Mouse (Mus musculus): ENCODE data around the gene Ndst4. TPM values are rescaled to one million over a fixed set of nuclear protein-coding genes. Genes with fewer than 3 reads are reported as not detected.

Ndst4 gene
- polyA plus RNA-seq, 1 experiment from 2014 or later, result 8.1 TPM

GRCm38 (mm10) chr3:125655009-125655635, 251.2 kb downstream of the Ndst4 start:
- H3K36me3 ChIP-seq (ENCODE audit: control insufficient read depth, insufficient read depth, low read length), result no peaks in the 10 kb centered on the region
- H3K4me3 ChIP-seq (ENCODE audit: low read depth, low read length), result no peak overlapping the region
- H3K9ac ChIP-seq (ENCODE audit: low read depth, low read length), result no peak overlapping the region
- no peaks in the 10 kb centered on the region for H3K4me1 ChIP-seq (ENCODE audit: control insufficient read depth, insufficient read depth, low read length)
- ATAC-seq, result no peak
- no peak overlapping the region for H3K27ac ChIP-seq (ENCODE audit: low read length)
- no peak overlapping the region for H3K4me2 ChIP-seq (ENCODE audit: low read length)
- no peaks in the 10 kb centered on the region for H3K9me3 ChIP-seq (replicated peaks; ENCODE audit: control insufficient read depth, low read length, poor library complexity, severe bottlenecking)
- H3K27me3 ChIP-seq (ENCODE audit: control insufficient read depth, insufficient read depth, low read depth, low read length), result no peaks in the 10 kb centered on the region
- WGBS, result 31% methylated on average over 3 of the region's 3 CpGs

- no peaks in the 10 kb centered on the region for H3K9me3 ChIP-seq (replicated peaks; ENCODE audit: control insufficient read depth, low read length, poor library complexity, severe bottlenecking)
- 54% methylated on average over 3 of the region's 3 CpGs for WGBS
- no peak overlapping the region for H3K4me3 ChIP-seq (ENCODE audit: low read depth, low read length)
- no peaks in the 10 kb centered on the region for H3K4me1 ChIP-seq (ENCODE audit: control insufficient read depth, insufficient read depth, low read length)
- no peak overlapping the region for H3K4me2 ChIP-seq (ENCODE audit: low read length)
- ATAC-seq, result peak; percentile 91
- no peaks in the 10 kb centered on the region for H3K36me3 ChIP-seq (ENCODE audit: control insufficient read depth, insufficient read depth, low read length)
- no peak overlapping the region for H3K9ac ChIP-seq (ENCODE audit: low read depth, low read length)
- H3K27me3 ChIP-seq (ENCODE audit: control insufficient read depth, insufficient read depth, low read depth, low read length), result no peaks in the 10 kb centered on the region
- H3K27ac ChIP-seq (ENCODE audit: low read length), result no peak overlapping the region
Observed at GRCm38 (mm10) chr3:125660114-125660717, 256.3 kb downstream of the Ndst4 start.

- no peak overlapping the region for H3K4me3 ChIP-seq (ENCODE audit: low read depth, low read length)
Observed at GRCm38 (mm10) chr3:125660884-125661532, 257.1 kb downstream of the Ndst4 start.

GRCm38 (mm10) chr3:125673997-125674794, 270.3 kb downstream of the Ndst4 start:
- Histone ChIP-seq H3K27me3 (ENCODE audit: control insufficient read depth, insufficient read depth, low read depth, low read length) (no peaks in the 10 kb centered on the region), H3K9me3 (replicated peaks; ENCODE audit: control insufficient read depth, low read length, poor library complexity, severe bottlenecking) (no peaks in the 10 kb centered on the region), H3K4me1 (ENCODE audit: control insufficient read depth, insufficient read depth, low read length) (peaks cover 8% of the 10 kb centered on the region; the same call in 1 of the 2 replicates), H3K4me2 (ENCODE audit: low read length) (no peak overlapping the region), H3K4me3 (ENCODE audit: low read depth, low read length) (no peak overlapping the region), H3K9ac (ENCODE audit: low read depth, low read length) (no peak overlapping the region), H3K27ac (ENCODE audit: low read length) (no peak overlapping the region), H3K36me3 (ENCODE audit: control insufficient read depth, insufficient read depth, low read length) (no peaks in the 10 kb centered on the region)
- ATAC-seq, result peak; percentile 64
- 32% methylated on average over 9 of the region's 9 CpGs for WGBS

More at GRCm38 (mm10) chr3:125660884-125661532, 257.1 kb downstream of the Ndst4 start:
- WGBS, result 68% methylated on average over 2 of the region's 2 CpGs
- Histone ChIP-seq H3K9me3 (replicated peaks; ENCODE audit: control insufficient read depth, low read length, poor library complexity, severe bottlenecking) (no peaks in the 10 kb centered on the region), H3K4me1 (ENCODE audit: control insufficient read depth, insufficient read depth, low read length) (no peaks in the 10 kb centered on the region), H3K27ac (ENCODE audit: low read length) (no peak overlapping the region), H3K27me3 (ENCODE audit: control insufficient read depth, insufficient read depth, low read depth, low read length) (no peaks in the 10 kb centered on the region), H3K36me3 (ENCODE audit: control insufficient read depth, insufficient read depth, low read length) (no peaks in the 10 kb centered on the region), H3K9ac (ENCODE audit: low read depth, low read length) (no peak overlapping the region), H3K4me2 (ENCODE audit: low read length) (no peak overlapping the region)
- ATAC-seq, result no peak

GRCm38 (mm10) chr3:125675211-125675896, 271.5 kb downstream of the Ndst4 start:
- 79% methylated on average over 6 of the region's 6 CpGs for WGBS
- Histone ChIP-seq H3K27ac (ENCODE audit: low read length) (no peak overlapping the region), H3K27me3 (ENCODE audit: control insufficient read depth, insufficient read depth, low read depth, low read length) (no peaks in the 10 kb centered on the region), H3K4me1 (ENCODE audit: control insufficient read depth, insufficient read depth, low read length) (peaks cover 8% of the 10 kb centered on the region; the same call in 1 of the 2 replicates), H3K4me3 (ENCODE audit: low read depth, low read length) (no peak overlapping the region), H3K9me3 (replicated peaks; ENCODE audit: control insufficient read depth, low read length, poor library complexity, severe bottlenecking) (no peaks in the 10 kb centered on the region), H3K36me3 (ENCODE audit: control insufficient read depth, insufficient read depth, low read length) (no peaks in the 10 kb centered on the region), H3K9ac (ENCODE audit: low read depth, low read length) (no peak overlapping the region), H3K4me2 (ENCODE audit: low read length) (no peak overlapping the region)
- ATAC-seq, result no peak

GRCm38 (mm10) chr3:125678924-125679323, 275.0 kb downstream of the Ndst4 start:
- Histone ChIP-seq H3K27ac (ENCODE audit: low read length) (no peak overlapping the region), H3K4me2 (ENCODE audit: low read length) (peak overlapping the region; percentile 12), H3K4me1 (ENCODE audit: control insufficient read depth, insufficient read depth, low read length) (peaks cover 6% of the 10 kb centered on the region; the same call in 1 of the 2 replicates), H3K36me3 (ENCODE audit: control insufficient read depth, insufficient read depth, low read length) (no peaks in the 10 kb centered on the region), H3K27me3 (ENCODE audit: control insufficient read depth, insufficient read depth, low read depth, low read length) (no peaks in the 10 kb centered on the region), H3K9ac (ENCODE audit: low read depth, low read length) (no peak overlapping the region), H3K4me3 (ENCODE audit: low read depth, low read length) (no peak overlapping the region), H3K9me3 (replicated peaks; ENCODE audit: control insufficient read depth, low read length, poor library complexity, severe bottlenecking) (no peaks in the 10 kb centered on the region)
- 54% methylated on average over 9 of the region's 9 CpGs for WGBS
- peak; percentile 77 for ATAC-seq

- Histone ChIP-seq H3K9me3 (replicated peaks; ENCODE audit: control insufficient read depth, low read length, poor library complexity, severe bottlenecking) (no peaks in the 10 kb centered on the region), H3K9ac (ENCODE audit: low read depth, low read length) (no peak overlapping the region), H3K4me3 (ENCODE audit: low read depth, low read length) (no peak overlapping the region), H3K27me3 (ENCODE audit: control insufficient read depth, insufficient read depth, low read depth, low read length) (no peaks in the 10 kb centered on the region), H3K4me2 (ENCODE audit: low read length) (no peak overlapping the region), H3K4me1 (ENCODE audit: control insufficient read depth, insufficient read depth, low read length) (peaks cover 2% of the 10 kb centered on the region; the same call in 1 of the 2 replicates), H3K36me3 (ENCODE audit: control insufficient read depth, insufficient read depth, low read length) (no peaks in the 10 kb centered on the region), H3K27ac (ENCODE audit: low read length) (no peak overlapping the region)
- ATAC-seq, result no peak
- WGBS, result 62% methylated on average over 8 of the region's 8 CpGs
Observed at GRCm38 (mm10) chr3:125683460-125684230, 279.8 kb downstream of the Ndst4 start.

- H3K9me3 ChIP-seq (replicated peaks; ENCODE audit: control insufficient read depth, low read length, poor library complexity, severe bottlenecking), result no peaks in the 10 kb centered on the region
- no peak for ATAC-seq
- WGBS, result 94% methylated on average over 1 of the region's 1 CpGs
Observed at GRCm38 (mm10) chr3:125684583-125684982, 280.7 kb downstream of the Ndst4 start.

More at GRCm38 (mm10) chr3:125684583-125684982, 280.7 kb downstream of the Ndst4 start:
- no peaks in the 10 kb centered on the region for H3K36me3 ChIP-seq (ENCODE audit: control insufficient read depth, insufficient read depth, low read length)
- H3K27me3 ChIP-seq (ENCODE audit: control insufficient read depth, insufficient read depth, low read depth, low read length), result no peaks in the 10 kb centered on the region
- no peak overlapping the region for H3K4me2 ChIP-seq (ENCODE audit: low read length)
- no peaks in the 10 kb centered on the region for H3K4me1 ChIP-seq (ENCODE audit: control insufficient read depth, insufficient read depth, low read length)
- no peak overlapping the region for H3K4me3 ChIP-seq (ENCODE audit: low read depth, low read length)
- H3K9ac ChIP-seq (ENCODE audit: low read depth, low read length), result no peak overlapping the region
- no peak overlapping the region for H3K27ac ChIP-seq (ENCODE audit: low read length)

Data from midbrain, embryonic 16.5 days (tissue).